Mouse (Mus musculus): Measurements from ENCODE around the gene Garnl3.

- TF ChIP-seq POLR2A (IDR thresholded peaks at IDR 0.05; ENCODE audit: extremely low read depth, insufficient read depth, low read length) (no peak), CTCF (IDR thresholded peaks at IDR 0.05; ENCODE audit: extremely low read depth, insufficient read depth, low read length) (no peak)
Measured at GRCm38 (mm10) chr2:33130141-33130525, 1.3 kb downstream of the Garnl3 start.
